Mouse (Mus musculus) cerebellum, postnatal 25 days (tissue): ENCODE measurements at regions not wholly inside any gene's neighbourhood (a gene's known extent, or its start where the extent isn't known, plus 50 kb on each side); places are given as distances from the start of the nearest gene placed in this dataset.

Source experiments
- DNase-seq, 2 experiments: peaks; one replicate each; pipeline ENCODE4 v3.0.0; 2021; ENCODE audit warnings: mixed read lengths in 2 of 2

DNA sequence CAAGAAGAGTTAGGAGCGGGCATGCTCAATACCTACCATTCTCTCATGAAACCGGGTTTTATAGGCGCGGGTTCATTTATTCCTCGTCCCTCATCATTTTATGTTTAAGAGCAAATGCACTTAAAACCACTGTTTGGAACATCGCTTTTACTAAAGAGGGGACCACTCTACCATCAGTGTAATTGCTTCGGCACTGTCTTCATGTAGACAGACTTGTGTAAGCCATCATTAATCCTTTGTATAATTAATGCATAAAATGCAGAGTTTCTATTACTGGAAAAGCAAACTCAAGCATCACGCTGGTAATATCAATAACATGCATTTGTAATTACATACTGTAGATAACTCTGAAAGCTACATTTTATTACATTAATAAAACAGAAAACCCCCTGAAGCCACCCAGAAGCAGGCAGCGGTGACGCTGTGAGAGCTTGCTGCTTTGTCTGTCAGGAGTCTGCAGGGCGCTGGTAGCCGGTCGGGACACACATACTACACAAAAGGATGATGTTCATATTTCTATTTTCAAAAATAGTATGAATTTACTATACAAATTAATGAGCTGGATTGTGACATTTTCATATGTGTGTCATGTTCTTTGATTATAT is 99.2 kb downstream of the Zfp281 start:
- DNase-seq, result no peak

DNA sequence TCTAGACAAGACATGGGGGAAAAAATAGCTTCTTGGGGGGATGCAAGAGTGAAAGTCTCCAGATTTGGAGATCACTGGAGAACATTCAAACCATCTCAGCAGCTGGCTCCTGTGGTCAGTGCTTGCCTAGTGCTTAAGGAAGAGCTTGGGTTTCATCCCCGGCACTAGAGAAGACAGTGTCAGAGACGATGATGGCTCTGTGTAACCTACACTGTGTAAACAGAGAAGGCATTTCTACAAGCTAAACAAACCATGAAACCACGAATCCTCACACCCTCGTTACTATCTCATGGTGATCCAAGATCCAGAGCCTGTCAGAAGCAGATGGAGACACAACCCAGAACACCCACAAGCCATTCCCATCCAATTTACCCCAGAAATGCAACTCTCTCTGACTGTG is 100.5 kb downstream of the Zfp281 start:
- no peak for DNase-seq

GRCm38 (mm10) chr1:136726145-136726935 is 101.6 kb downstream of the Zfp281 start:
- DNase-seq, result peak; percentile 20 to 43

DNA sequence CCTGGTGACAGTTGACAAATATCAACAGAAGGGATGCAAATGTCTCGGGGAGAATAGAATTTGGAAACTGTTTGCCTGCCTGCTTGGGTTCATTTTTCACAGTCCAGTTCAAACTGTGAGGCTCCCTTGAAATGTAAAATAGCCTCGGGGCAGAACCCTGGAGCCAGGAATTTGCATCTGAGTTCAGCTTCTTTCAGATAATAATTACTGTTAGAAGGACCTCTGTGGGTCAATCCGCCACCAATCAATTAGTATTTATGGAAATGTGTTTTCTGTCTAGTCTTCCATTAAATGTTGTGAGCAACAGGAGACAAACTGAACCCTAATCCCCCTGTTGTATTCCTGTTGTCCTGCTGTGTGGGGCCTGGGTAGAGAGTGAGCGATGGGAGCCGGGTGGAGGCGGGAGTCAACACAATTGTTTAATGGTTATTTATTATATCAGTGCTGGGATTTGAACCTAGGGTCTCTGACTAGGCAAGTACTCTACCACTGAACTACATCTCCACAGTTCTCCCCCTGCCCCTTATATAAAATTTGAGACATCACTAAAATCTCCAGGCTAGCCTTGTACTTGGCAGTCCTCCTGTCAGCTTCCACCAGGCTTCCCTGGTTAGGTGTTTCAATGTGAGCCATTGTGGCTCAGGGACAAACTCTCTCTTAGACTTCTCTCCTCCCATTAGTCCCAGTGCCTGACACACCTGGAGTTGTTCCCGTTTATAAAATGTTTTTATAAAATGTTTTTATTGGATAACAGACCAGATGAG is 103.3 kb downstream of the Zfp281 start:
- DNase-seq, result no peak

DNA sequence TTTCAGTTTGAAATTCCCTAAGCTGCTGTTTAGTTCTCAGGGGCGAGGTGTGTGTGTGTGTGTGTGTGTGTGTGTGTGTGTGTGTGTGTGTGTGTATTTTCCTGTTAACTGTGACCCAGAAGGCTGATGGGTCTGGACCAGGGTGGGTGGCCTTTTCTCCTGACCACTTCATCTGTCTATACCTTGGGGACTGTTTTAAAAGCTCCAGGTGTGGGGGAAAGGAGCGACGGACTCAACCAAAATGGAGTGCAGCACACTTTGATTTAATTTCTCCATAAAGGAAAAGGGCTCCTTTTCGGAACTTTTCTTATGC is 103.9 kb downstream of the Zfp281 start:
- DNase-seq, result no peak

DNA sequence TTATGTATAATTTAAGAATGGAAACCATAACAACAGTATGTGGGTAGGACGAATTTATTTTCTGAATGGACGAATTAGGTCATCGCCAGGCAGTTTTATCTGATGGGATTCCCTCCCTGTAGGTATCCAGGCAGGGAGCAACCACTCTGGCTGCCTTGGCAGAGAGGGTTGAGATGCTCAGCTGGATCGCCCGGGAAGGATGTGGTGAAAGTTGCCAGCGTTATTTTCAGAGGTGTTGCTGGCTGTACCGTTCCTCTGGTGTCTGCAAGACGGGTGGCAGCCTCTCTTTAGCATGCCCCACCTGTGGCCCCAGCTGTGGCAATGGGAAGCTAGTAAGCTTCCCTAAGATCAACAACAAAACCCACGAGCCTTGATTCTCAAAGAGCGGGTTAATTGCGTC is 105.9 kb downstream of the Zfp281 start:
- no peak for DNase-seq

- no peak for DNase-seq
These were observed 113.3 kb downstream of the Zfp281 start for GRCm38 (mm10) chr1:136738030-136738429.

GRCm38 (mm10) chr1:136739486-136739885 is 114.8 kb downstream of the Zfp281 start:
- peak; percentile 41 to 60 for DNase-seq

GRCm38 (mm10) chr1:136741061-136741460 is 116.4 kb downstream of the Zfp281 start:
- no peak for DNase-seq

- DNase-seq, result peak in 1 of 2 experiments; percentile 34
These were observed 124.5 kb downstream of the Zfp281 start for GRCm38 (mm10) chr1:136749188-136749587.

DNA sequence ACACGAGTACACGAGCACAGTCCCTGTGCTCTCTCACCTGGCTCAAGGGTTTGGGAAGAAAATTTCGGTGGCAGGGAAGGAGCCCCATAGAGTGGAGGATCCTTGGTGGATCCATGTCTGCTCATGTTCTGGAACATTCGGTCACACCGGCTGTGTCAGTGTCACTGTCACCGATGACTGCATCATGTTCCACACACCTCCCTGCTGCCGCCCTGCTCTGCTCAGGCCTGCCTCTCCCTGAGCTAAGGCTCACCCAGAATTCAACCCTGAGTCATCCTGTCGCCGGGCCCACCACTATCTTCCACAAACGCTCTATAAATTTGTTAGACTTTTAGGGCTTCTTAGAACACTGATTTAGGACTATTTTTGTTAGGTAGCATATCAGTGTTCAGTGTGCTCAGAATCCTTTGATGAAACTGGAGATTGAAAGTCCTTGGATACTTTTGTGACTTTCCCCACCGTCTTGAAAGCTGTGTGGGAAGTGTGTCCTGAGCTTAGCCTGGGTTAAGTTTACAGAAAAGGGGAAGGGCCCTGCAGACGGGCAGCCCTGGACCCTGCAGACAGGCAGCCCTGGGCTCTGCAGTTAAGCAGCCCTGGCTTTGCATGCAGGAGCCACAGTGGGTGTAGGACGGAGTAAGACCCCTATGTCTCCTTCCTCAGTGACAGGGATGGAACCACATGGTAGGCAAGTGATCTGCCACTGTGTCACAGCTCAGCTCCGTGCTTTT is 126.9 kb downstream of the Zfp281 start:
- DNase-seq, result no peak

- DNase-seq, result no peak
These were observed 129.6 kb downstream of the Zfp281 start for GRCm38 (mm10) chr1:136754286-136754685.

DNA sequence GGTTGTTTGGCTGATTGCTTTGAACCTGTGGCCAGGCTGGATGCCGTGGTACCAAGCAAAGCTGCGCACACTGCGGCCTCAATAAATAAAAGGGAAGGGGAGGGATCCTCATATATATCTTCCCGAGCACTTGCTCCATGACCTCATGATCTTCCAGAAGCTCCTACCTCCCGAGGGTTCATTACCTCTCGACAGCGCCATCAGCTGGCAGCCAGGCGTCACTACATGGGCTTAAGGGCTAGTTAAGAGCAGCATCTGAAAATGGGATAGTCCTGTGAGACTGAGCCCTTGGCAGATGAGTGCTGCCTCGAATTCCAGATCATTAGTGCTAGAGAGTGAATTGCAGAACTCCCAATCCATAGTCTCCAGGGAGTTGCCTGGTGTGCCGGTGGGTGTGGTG is 134.0 kb downstream of the Zfp281 start:
- DNase-seq, result peak in 1 of 2 experiments; percentile 10

- DNase-seq, result no peak
These were observed 134.5 kb downstream of the Zfp281 start for GRCm38 (mm10) chr1:136759164-136759563.

- peak; percentile 79 to 81 for DNase-seq
These were observed 136.8 kb downstream of the Zfp281 start for GRCm38 (mm10) chr1:136761467-136761866.

- peak in 1 of 2 experiments; percentile 17 for DNase-seq
These were observed 144.3 kb downstream of the Zfp281 start for GRCm38 (mm10) chr1:136768969-136769401.

DNA sequence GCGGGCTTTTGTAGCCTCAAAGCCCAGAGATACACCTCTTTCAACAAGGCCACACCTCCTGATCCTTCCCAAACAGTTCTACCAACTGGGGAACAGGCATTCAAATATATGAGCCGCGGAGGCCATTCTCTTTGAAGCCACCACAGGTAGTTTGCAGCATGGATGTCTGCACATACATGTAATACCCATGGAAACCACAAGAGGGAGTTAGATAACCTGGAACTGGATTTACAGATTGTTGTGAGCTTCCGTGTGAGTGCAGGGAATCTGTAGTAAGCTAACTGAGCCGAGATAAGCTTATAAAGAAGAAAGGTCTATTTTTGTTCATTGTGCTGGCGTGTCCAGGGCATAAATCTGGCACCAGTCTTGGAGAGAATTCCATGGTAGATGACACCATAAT is 149.0 kb downstream of the Zfp281 start:
- DNase-seq, result no peak

DNA sequence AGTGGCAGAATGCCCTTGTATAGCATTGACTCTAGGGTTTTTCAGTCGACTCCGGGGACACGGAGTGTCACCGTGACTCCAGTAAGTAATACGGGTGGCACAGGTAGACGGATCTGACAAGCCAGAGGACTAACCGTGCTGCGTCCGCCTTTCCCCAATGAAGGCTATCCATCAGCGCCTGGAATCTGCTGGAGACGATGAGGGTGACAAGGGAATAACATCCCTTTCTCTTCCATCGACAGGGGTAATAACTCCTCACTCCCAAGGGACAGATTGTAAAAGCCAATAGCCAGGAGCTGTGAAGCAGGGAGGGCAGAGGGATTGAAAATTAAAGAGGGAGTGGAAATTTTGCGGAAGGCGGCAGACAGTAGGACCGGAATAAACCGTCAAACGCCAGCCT is 151.5 kb downstream of the Zfp281 start:
- no peak for DNase-seq

DNA sequence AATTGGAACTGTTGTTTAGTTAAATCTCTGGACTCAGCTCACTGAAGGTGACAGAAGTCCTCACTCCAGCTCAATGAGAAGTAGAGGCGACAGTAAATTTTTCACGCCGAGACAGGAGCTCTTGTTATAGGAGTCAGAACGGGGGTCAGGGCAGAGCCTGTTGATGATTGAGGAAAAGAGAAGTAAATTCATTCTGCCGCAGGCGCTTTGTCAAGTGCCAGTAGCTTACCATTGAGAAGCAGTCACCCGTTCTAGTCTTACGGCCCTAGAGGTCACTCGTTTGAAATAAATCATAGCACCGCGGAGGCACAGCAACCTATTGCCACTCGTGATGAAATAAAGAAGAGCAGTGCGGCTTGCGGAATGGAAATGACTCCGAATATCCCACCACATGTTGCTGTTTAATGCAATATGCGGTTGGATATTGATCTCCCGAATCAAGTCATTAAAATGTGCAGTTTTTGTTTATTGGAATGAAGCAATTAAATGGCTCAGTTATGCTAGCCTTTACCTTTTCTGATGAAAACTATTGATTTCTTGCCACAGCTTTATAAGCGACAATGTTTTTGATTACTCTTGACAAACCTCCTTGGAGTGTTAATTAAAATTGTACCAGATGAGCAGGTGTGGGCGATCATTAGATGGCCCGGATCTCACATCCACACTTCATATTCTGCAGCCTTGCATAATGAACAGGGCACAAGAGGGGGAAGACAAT is 152.7 kb downstream of the Zfp281 start:
- no peak for DNase-seq

DNA sequence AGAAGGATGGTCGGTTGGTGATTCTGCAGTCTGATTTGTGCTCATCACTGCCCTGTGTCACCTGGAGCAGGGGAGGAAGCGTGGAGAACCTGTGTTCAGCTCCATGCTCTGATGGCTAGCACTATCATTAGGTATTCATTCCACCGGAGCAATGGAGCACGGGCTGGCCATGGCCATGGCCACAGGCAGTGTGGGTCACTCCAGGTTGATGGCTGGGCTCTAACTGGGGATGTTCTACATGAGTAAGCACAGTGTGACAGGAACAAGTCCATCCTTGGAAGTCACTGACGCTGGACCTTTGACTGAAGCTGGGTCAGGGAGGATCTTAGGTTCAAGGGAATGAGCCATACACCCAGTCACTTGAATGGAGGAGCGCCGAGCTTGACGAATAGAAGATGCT is 154.7 kb downstream of the Zfp281 start:
- DNase-seq, result no peak

DNA sequence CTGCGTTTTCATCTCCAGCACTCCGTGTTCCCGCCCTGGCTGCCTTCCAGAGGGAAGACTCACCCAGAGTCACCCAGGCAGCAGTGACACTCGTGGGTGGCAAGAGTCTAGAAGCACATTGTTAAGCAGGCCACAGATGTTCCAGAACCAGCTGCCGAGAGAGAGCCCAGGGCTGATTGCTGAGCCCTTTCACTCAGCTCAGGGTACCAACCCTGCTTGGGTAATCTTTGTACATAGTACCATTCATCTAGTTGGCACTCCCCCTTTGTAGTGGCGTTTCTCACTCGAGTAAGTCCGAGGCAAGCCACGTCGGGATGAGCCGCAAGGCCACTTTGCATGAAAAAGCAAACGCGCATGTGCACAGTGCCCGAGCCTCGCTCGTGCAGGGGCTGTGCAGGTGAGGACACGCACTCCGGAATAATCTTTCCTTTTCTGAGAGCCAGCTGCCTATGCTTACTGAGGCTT is 156.9 kb downstream of the Zfp281 start:
- peak; percentile 26 to 43 for DNase-seq

GRCm38 (mm10) chr1:136782261-136782660 is 157.6 kb downstream of the Zfp281 start:
- DNase-seq, result peak in 1 of 2 experiments; percentile 10
